Mouse (Mus musculus) thymus, adult 2 months (tissue): ENCODE data around the gene Sltm.

ENCODE experiments used
- CTCF ChIP-seq: fragments of 200-500 bp; IDR thresholded peaks from 2 replicates; pipeline ENCODE4 v1.5.1; 2012; ENCODE audit warnings: mild to moderate bottlenecking, control low read depth, low read length, moderate library complexity, borderline replicate concordance; ENCODE audit not compliant: control insufficient read depth, poor library complexity, insufficient read depth; ENCODE audit errors: extremely low read depth
- POLR2A ChIP-seq: fragments of 200-500 bp; IDR thresholded peaks from 2 replicates; pipeline ENCODE4 v1.6.1; 2012; ENCODE audit warnings: mild to moderate bottlenecking, low read length, control low read depth, moderate library complexity; ENCODE audit not compliant: control insufficient read depth, poor library complexity, insufficient read depth; ENCODE audit errors: extremely low read depth

- TF ChIP-seq POLR2A (no peak), CTCF (no peak)
Observed at GRCm38 (mm10) chr9:70562825-70563224, 20.3 kb downstream of the Sltm start.
